Mouse (Mus musculus): ENCODE data around the gene Cd4. TPM values are rescaled to one million over a fixed set of nuclear protein-coding genes. Genes with fewer than 3 reads are reported as not detected.
"Not testable (repeated sequence)": the region's sequence is repeated elsewhere in the genome, so short reads cannot be mapped to it uniquely, and the experiment has no call there.

Gene Cd4
- polyA plus RNA-seq, 1 experiment, result not detected

DNA sequence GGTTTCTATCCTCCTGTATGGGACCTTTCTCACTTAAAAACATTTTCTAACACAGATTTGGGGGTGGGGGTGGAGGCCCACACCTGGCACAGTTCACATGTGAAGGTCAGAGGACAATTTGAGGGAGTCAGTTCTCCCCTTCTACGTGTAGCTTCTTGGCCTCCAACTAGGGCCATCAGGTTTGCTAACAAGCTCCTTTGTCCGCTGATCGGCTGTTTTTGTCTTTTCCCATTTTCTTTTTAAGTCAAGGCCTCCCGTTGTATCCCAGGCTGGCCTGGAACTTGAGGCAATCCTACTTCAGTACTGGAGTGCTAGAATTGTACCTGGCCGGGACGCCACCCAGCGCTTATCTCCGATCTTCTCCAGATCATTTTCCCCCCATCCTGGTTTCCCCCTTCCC lies 56.4 kb downstream of the Cd4 start:
- Histone ChIP-seq H3K79me2 (ENCODE audit: control insufficient read depth, insufficient read depth) (peaks cover 38% of the 10 kb centered on the region), H3ac (ENCODE audit: control insufficient read depth, insufficient read length, low read depth) (no peak overlapping the region), H3K36me3 (ENCODE audit: control insufficient read depth, insufficient read depth) (peaks cover 37% of the 10 kb centered on the region), H3K4me3 (ENCODE audit: insufficient read depth, poor library complexity, severe bottlenecking) (no peak overlapping the region), H3K27me3 (ENCODE audit: control insufficient read depth, insufficient read depth, insufficient read length) (no peaks in the 10 kb centered on the region), H3K79me3 (ENCODE audit: low read depth) (peaks cover 25% of the 10 kb centered on the region)
- TF ChIP-seq FOSL1 (IDR thresholded peaks at IDR 0.05; ENCODE audit: insufficient read depth, low read length, poor library complexity, severe bottlenecking) (no peak), MYOG (IDR thresholded peaks at IDR 0.05; ENCODE audit: control insufficient read depth, extremely low read depth, insufficient read length) (no peak), MAX (IDR thresholded peaks at IDR 0.05) (no peak), USF1 (IDR thresholded peaks at IDR 0.05; ENCODE audit: low read depth) (no peak), CTCF (IDR thresholded peaks at IDR 0.05; ENCODE audit: control insufficient read depth, insufficient read depth, insufficient read length) (no peak), MYOD1 (IDR thresholded peaks at IDR 0.05; ENCODE audit: control insufficient read depth, insufficient read length, low read depth) (no peak), CEBPB (IDR thresholded peaks at IDR 0.05; ENCODE audit: low read depth) (no peak)

DNA sequence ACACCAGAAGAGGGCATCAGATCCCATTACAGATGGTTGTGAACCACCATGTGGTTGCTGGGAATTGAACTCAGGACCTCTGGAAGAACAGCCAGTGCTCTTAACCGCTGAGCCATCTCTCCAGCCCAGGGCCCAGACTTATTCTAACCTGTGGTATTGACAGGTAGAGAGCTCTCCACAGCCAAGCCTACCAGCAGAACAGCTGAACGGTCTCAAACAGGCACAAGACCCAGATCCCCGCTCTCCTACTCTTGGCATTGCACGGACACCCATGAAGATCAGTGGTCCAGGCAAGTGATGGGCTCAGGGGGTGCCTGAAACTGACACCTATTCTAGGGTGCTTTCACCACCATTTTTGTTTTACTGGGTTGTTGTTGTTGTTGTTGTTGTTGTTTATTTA lies 56.8 kb downstream of the Cd4 start:
- peaks cover 38% of the 10 kb centered on the region for H3K36me3 ChIP-seq (ENCODE audit: control insufficient read depth, insufficient read depth)
- not testable (repeated sequence) for H3K4me3 ChIP-seq (ENCODE audit: insufficient read depth, poor library complexity, severe bottlenecking); H3ac ChIP-seq (ENCODE audit: control insufficient read depth, insufficient read length, low read depth)

GRCm38 (mm10) chr6:124829799-124830700 lies 58.0 kb downstream of the Cd4 start:
- peaks cover 54% of the 10 kb centered on the region for H3K79me2 ChIP-seq (ENCODE audit: control insufficient read depth, insufficient read depth)
- peaks cover 27% of the 10 kb centered on the region for H3K79me3 ChIP-seq (ENCODE audit: low read depth)
- TF ChIP-seq MYOG (IDR thresholded peaks at IDR 0.05; ENCODE audit: control insufficient read depth, extremely low read depth, insufficient read length) (no peak), CTCF (IDR thresholded peaks at IDR 0.05; ENCODE audit: control insufficient read depth, insufficient read depth, insufficient read length) (no peak), MAX (IDR thresholded peaks at IDR 0.05) (no peak), MYOD1 (IDR thresholded peaks at IDR 0.05; ENCODE audit: control insufficient read depth, insufficient read length, low read depth) (no peak), CEBPB (IDR thresholded peaks at IDR 0.05; ENCODE audit: low read depth) (no peak), FOSL1 (IDR thresholded peaks at IDR 0.05; ENCODE audit: insufficient read depth, low read length, poor library complexity, severe bottlenecking) (no peak), USF1 (IDR thresholded peaks at IDR 0.05; ENCODE audit: low read depth) (no peak)
- peaks cover 49% of the 10 kb centered on the region for H3K36me3 ChIP-seq (ENCODE audit: control insufficient read depth, insufficient read depth)
- no peaks in the 10 kb centered on the region for H3K27me3 ChIP-seq (ENCODE audit: control insufficient read depth, insufficient read depth, insufficient read length)
- H3ac ChIP-seq (ENCODE audit: control insufficient read depth, insufficient read length, low read depth), result peak overlapping the region; percentile 88
- peak overlapping the region; percentile 75 for H3K4me3 ChIP-seq (ENCODE audit: insufficient read depth, poor library complexity, severe bottlenecking)

More for the DNA sequence above, 56.8 kb downstream of the Cd4 start:
- peaks cover 25% of the 10 kb centered on the region for H3K79me3 ChIP-seq (ENCODE audit: low read depth)
- H3K27me3 ChIP-seq (ENCODE audit: control insufficient read depth, insufficient read depth, insufficient read length), result not testable (repeated sequence)
- H3K79me2 ChIP-seq (ENCODE audit: control insufficient read depth, insufficient read depth), result peaks cover 42% of the 10 kb centered on the region

- Histone ChIP-seq H3K79me2 (ENCODE audit: control insufficient read depth, insufficient read depth) (peaks cover 56% of the 10 kb centered on the region), H3ac (ENCODE audit: control insufficient read depth, insufficient read length, low read depth) (peak within 1 kb of the TSS; percentile 88), H3K27me3 (ENCODE audit: control insufficient read depth, insufficient read depth, insufficient read length) (no peaks in the 10 kb centered on the region), H3K79me3 (ENCODE audit: low read depth) (peaks cover 27% of the 10 kb centered on the region), H3K36me3 (ENCODE audit: control insufficient read depth, insufficient read depth) (peaks cover 53% of the 10 kb centered on the region), H3K4me3 (ENCODE audit: insufficient read depth, poor library complexity, severe bottlenecking) (peak within 1 kb of the TSS; percentile 75)
- no peak for TF ChIP-seq MYOD1 (IDR thresholded peaks at IDR 0.05; ENCODE audit: control insufficient read depth, insufficient read length, low read depth)
- TF ChIP-seq USF1 (IDR thresholded peaks at IDR 0.05; ENCODE audit: low read depth), result peak; percentile 54
Observed at GRCm38 (mm10) chr6:124828868-124829798, 58.9 kb downstream of the Cd4 start, which contains the start of the genes Usp5 and Cdca3. Gene Usp5, minus strand, starts transcription at chr6:124829484. Gene Cdca3, plus strand, starts transcription at chr6:124829547.

DNA sequence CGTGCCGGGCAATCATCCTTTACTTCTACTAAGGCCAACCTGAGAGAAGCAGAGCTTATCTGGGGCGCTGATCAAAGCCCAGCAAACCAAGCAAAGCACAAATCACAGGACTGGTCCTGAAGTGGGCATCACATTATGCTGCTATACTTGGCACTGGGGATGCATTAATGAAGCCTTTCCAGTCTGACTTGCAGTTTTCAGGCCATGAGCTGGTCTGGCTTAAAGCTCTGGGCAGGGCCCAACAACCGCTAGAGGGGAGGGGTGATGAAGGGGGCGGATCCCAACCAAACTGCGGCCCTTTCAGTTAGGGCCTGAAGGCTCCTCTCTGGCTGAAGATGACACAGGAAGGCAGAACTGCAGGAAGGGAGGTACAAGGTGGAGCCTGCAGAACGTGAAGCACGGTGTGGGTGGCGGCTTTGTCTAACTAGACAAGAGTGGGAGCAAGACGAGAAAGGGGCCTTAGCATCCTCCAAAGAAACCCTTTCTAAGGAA lies 59.9 kb downstream of the Cd4 start:
- Histone ChIP-seq H3K36me3 (ENCODE audit: control insufficient read depth, insufficient read depth) (peaks cover 59% of the 10 kb centered on the region), H3K4me3 (ENCODE audit: insufficient read depth, poor library complexity, severe bottlenecking) (peak overlapping the region; percentile 68), H3K27me3 (ENCODE audit: control insufficient read depth, insufficient read depth, insufficient read length) (no peaks in the 10 kb centered on the region), H3ac (ENCODE audit: control insufficient read depth, insufficient read length, low read depth) (peak overlapping the region; percentile 36), H3K79me3 (ENCODE audit: low read depth) (peaks cover 27% of the 10 kb centered on the region), H3K79me2 (ENCODE audit: control insufficient read depth, insufficient read depth) (peaks cover 56% of the 10 kb centered on the region)
- TF ChIP-seq CEBPB (IDR thresholded peaks at IDR 0.05; ENCODE audit: low read depth) (no peak), MAX (IDR thresholded peaks at IDR 0.05) (peak; percentile 41)
